Mouse (Mus musculus): ENCODE measurements at regions not wholly inside any gene's neighbourhood (a gene's known extent, or its start where the extent isn't known, plus 50 kb on each side); places are given as distances from the start of the nearest gene placed in this dataset.

- DNase-seq, result no peak
Measured at GRCm38 (mm10) chr4:67673961-67674360, 846.6 kb downstream of the Tlr4 start.

DNA sequence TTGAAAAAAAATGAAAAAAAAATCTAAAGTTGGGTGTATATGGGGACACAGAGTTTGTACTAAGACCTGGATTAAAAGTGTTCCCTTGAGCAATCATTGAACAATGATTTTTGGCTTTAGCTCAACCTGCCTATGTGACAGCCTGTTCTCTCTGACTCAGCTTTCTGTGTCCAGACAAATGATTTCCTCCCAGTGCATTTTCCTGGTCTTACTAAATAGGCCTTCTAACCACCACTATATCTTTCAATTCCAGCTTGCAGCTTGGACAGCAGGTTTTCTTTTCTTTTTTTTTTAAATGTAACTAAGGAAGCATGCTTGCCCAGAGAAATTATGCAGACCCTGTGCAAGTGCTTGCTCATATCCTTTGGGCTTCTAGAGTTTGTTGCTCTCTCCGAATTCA is 850.2 kb downstream of the Tlr4 start:
- DNase-seq, result no peak

DNA sequence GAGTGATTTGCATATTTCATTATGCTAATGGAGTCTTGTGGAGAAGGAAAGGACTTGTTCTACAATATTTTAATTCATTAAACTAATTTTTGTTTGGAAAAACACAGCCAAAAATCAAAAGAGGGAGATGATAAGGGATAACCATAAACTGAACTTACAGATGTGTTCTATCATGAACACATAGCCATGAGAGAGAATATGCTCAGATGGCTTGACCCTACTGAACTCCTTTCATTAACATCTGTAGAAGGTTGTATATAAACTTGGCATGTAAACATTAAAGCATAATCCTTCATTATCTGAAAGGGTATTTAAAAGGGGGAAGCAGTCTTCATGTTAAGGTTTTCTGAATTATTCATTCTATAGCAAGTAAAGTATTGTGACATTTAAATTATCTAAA is 871.1 kb downstream of the Tlr4 start:
- no peak for DNase-seq

All from lung, postnatal 36 days (tissue).